Mouse (Mus musculus) ES-E14 (cell line): ENCODE results near the gene Chd5. TPM values are rescaled to one million over a fixed set of nuclear protein-coding genes. Genes with fewer than 3 reads are reported as not detected.

Source experiments
- DNase-seq: peaks from one replicate; pipeline ENCODE4 v3.0.0-alpha.2; 2013; ENCODE audit warnings: low read depth, low spot score
- H3K27ac ChIP-seq: 2 replicates; pipeline ENCODE4 v1.5.1; 2012; ENCODE audit warnings: low read depth, mild to moderate bottlenecking, low read length, moderate library complexity, mixed read lengths; ENCODE audit not compliant: poor library complexity, insufficient read depth, severe bottlenecking
- H3K36me3 ChIP-seq: 2 replicates; pipeline ENCODE4 v1.6.1; 2012; ENCODE audit warnings: mild to moderate bottlenecking, low read length, moderate library complexity, mixed read lengths; ENCODE audit not compliant: control insufficient read depth, poor library complexity, insufficient read depth, severe bottlenecking
- H3K4me1 ChIP-seq, 2 experiments: fragments of 150-350 bp in 1 of 2; sonication (generic) in 1 of 2; 2 replicates each; pipeline ENCODE4 v1.6.1; 2012; ENCODE audit warnings: low read length in 2 of 2, mild to moderate bottlenecking in 1 of 2, mixed read lengths in 1 of 2; ENCODE audit not compliant: control insufficient read depth in 2 of 2, insufficient read depth in 2 of 2, poor library complexity in 1 of 2
- H3K4me3 ChIP-seq, 2 experiments: fragments of 150-350 bp in 1 of 2; sonication (generic) in 1 of 2; 2 replicates each; pipeline ENCODE4 v1.5.1; 2012; ENCODE audit warnings: low read length in 2 of 2, low read depth in 1 of 2, mild to moderate bottlenecking in 1 of 2, mixed read lengths in 1 of 2; ENCODE audit not compliant: insufficient read depth in 1 of 2, poor library complexity in 1 of 2, severe bottlenecking in 1 of 2
- H3K9ac ChIP-seq: 2 replicates; pipeline ENCODE4 v1.6.1; 2012; ENCODE audit warnings: low read depth, mild to moderate bottlenecking, low read length, mixed read lengths; ENCODE audit not compliant: poor library complexity, insufficient read depth, severe bottlenecking
- H3K9me3 ChIP-seq: fragments of 150-350 bp; sonication (generic); 2 replicates; pipeline ENCODE4 v1.6.1; 2012; ENCODE audit warnings: low read depth, mild to moderate bottlenecking, low read length; ENCODE audit not compliant: control insufficient read depth, insufficient read depth
- CHD2 ChIP-seq: IDR thresholded peaks from 2 replicates; pipeline ENCODE4 v1.6.1; 2014; ENCODE audit warnings: mild to moderate bottlenecking, low read depth, low read length, inconsistent platforms
- HCFC1 ChIP-seq: IDR thresholded peaks from 2 replicates; pipeline ENCODE4 v1.6.1; 2012; ENCODE audit warnings: low read length, inconsistent platforms, borderline replicate concordance; ENCODE audit not compliant: insufficient read depth
- MAFK ChIP-seq: IDR thresholded peaks from 2 replicates; pipeline ENCODE4 v1.6.1; 2014; ENCODE audit warnings: mild to moderate bottlenecking, low read depth, low read length, inconsistent platforms; ENCODE audit not compliant: insufficient read depth
- ZC3H11A ChIP-seq: IDR thresholded peaks from 2 replicates; pipeline ENCODE4 v1.6.1; 2012; ENCODE audit warnings: low read depth, mild to moderate bottlenecking, inconsistent platforms, low read length, borderline replicate concordance
- ZNF384 ChIP-seq: IDR thresholded peaks from 2 replicates; pipeline ENCODE4 v1.6.1; 2012; ENCODE audit warnings: low read depth, low read length, inconsistent platforms
- in situ Hi-C, 2 experiments: fragments of 600-800 bp; cut with MboI; formaldehyde crosslinking; loops; one replicate each; pipeline ENCODE4 v1.15.1; 2025; ENCODE audit warnings: low sequenced_read_pairs in 2 of 2, inconsistent platforms in 1 of 2; ENCODE audit not compliant: unreplicated experiment in 2 of 2
- total RNA-seq: library from RNA; depleted of rRNA; stranded (reverse); fragments of 300-350 nt; gene quantifications from 2 replicates; pipeline ENCODE4 v1.2.3, GENCODE M21; 2012

Chd5 gene
- total RNA-seq, 1 experiment: 3.1 TPM

GRCm38 (mm10) chr4:152360855-152361254 lies 22.4 kb downstream of the Chd5 start:
- Histone ChIP-seq H3K27ac (no peak overlapping the region), H3K4me3 (peak overlapping the region; percentile 59 to 67)
- in situ Hi-C loops: no loop called here

GRCm38 (mm10) chr4:152362180-152362579 lies 23.7 kb downstream of the Chd5 start:
- H3K9me3 ChIP-seq: no peaks in the 10 kb centered on the region
- DNase-seq: no peak
- peaks cover 6 to 43% of the 10 kb centered on the region in 2 experiments for H3K4me1 ChIP-seq
- no peak overlapping the region for H3K9ac ChIP-seq
- TF ChIP-seq ZC3H11A (no peak), MAFK (no peak), HCFC1 (no peak), CHD2 (no peak), ZNF384 (no peak)
- H3K4me3 ChIP-seq: no peak overlapping the region
- peaks cover 3% of the 10 kb centered on the region; the same call in 1 of the 2 replicates for H3K36me3 ChIP-seq
- in situ Hi-C loops: no loop called here
- H3K27ac ChIP-seq: no peak overlapping the region

More at GRCm38 (mm10) chr4:152360855-152361254, 22.4 kb downstream of the Chd5 start:
- peak; percentile 86 for DNase-seq
- Histone ChIP-seq H3K9me3 (no peaks in the 10 kb centered on the region), H3K36me3 (peaks cover 3% of the 10 kb centered on the region; the same call in 1 of the 2 replicates), H3K4me1 (peaks cover 6 to 36% of the 10 kb centered on the region in 2 experiments), H3K9ac (peak overlapping the region; percentile 42)
- TF ChIP-seq HCFC1 (no peak), CHD2 (no peak)

- Histone ChIP-seq H3K9me3 (no peaks in the 10 kb centered on the region), H3K27ac (no peak overlapping the region), H3K36me3 (peaks cover 3% of the 10 kb centered on the region; the same call in 1 of the 2 replicates), H3K4me3 (no peak overlapping the region), H3K4me1 (peaks cover 9 to 40% of the 10 kb centered on the region in 2 experiments), H3K9ac (no peak overlapping the region)
- DNase-seq: no peak
- in situ Hi-C loops: no loop called here
- no peak for TF ChIP-seq ZC3H11A
Measured at GRCm38 (mm10) chr4:152365228-152365627, 26.8 kb downstream of the Chd5 start.

- H3K36me3 ChIP-seq: peaks cover 4% of the 10 kb centered on the region; the same call in 1 of the 2 replicates
- in situ Hi-C loops: no loop called here
- TF ChIP-seq ZC3H11A (no peak), ZNF384 (no peak), CHD2 (no peak), HCFC1 (no peak), MAFK (no peak)
- no peaks in the 10 kb centered on the region for H3K9me3 ChIP-seq
- DNase-seq: no peak
- peaks cover 0 to 11% of the 10 kb centered on the region in 2 experiments; a peak in 2 of 4 replicates for H3K4me1 ChIP-seq
- no peak overlapping the region for H3K4me3 ChIP-seq
- H3K9ac ChIP-seq: no peak overlapping the region
- no peak overlapping the region for H3K27ac ChIP-seq
Measured at GRCm38 (mm10) chr4:152382528-152383252, 44.2 kb downstream of the Chd5 start.

GRCm38 (mm10) chr4:152385644-152386043 lies 47.2 kb downstream of the Chd5 start:
- H3K4me1 ChIP-seq: no peaks in the 10 kb centered on the region
- in situ Hi-C loops: no loop called here
- no peak for TF ChIP-seq ZC3H11A
- TF ChIP-seq CHD2: no peak
- TF ChIP-seq MAFK: no peak
- no peak for TF ChIP-seq HCFC1
- H3K36me3 ChIP-seq: peaks cover 4% of the 10 kb centered on the region; the same call in 1 of the 2 replicates
- H3K4me3 ChIP-seq: no peak overlapping the region
- H3K27ac ChIP-seq: no peak overlapping the region
- H3K9me3 ChIP-seq: no peaks in the 10 kb centered on the region
- no peak overlapping the region for H3K9ac ChIP-seq
- no peak for DNase-seq
